Mouse (Mus musculus): ENCODE data around the gene Pim3. TPM values are rescaled to one million over a fixed set of nuclear protein-coding genes. Genes with fewer than 3 reads are reported as not detected.
"Not testable (repeated sequence)": the region's sequence is repeated elsewhere in the genome, so short reads cannot be mapped to it uniquely, and the experiment has no call there.

Pim3 gene
- polyA plus RNA-seq (2012; rRNA removed), result 78.5 and 85.8 TPM in 2 replicates

DNA sequence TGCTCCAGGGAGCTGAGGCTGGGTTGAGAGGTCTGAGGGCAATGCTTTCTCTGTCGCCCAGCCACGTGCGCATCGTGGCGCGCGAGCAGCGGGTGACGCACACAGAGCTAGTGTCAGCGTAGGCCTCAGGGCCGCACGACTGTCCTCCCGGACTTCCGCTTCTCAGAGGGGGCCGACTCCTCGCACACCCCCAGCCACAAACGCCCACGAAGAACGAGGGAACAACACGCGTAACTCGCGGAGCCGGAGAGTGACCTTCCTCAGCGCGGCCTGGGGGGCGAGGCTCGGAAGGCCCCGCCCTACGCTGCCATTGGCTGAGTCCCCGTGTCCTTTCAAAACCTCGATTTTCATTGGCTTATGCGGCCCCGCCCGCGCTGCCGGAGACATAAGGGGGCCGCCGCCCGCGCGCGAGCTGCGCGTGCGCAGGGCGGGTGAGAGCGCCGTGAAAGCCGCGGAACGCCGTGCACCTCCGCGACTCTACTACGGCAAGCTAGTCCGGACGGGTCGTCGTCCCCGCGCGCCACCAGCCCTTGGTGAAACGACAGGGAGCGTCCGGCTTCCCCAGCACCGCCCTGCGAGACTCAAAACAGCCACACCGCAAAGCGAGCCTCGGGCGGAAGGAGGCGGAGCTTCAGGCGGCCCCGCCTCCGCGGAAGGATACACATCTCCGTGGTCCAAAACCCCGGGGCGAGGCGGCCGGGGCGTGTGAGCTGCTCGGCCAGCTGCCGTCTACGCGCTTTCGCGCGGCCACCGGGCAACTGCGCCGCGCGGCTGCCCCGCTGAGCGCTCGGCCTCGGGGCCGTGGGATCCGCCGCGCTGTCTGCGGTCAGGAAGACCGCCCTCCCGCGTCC lies at the start of gene Pim3:
Pim3 (plus strand) TSS at position 415 of the 851 bp plus-strand sequence.
- under 1% methylated on average over 107 of the region's 107 CpGs for WGBS
- Histone ChIP-seq H3K4me3 (ENCODE audit: insufficient read depth, low read depth, low read length) (peak within 1 kb of the TSS; percentile 83), H3K27me3 (replicated peaks; ENCODE audit: control insufficient read depth, insufficient read depth, low read length) (no peaks in the 10 kb centered on the region), H3K36me3 (ENCODE audit: control insufficient read depth, insufficient read depth, low read length) (peaks cover 19% of the 10 kb centered on the region), H3K27ac (ENCODE audit: insufficient read depth, low read depth, low read length) (peak within 1 kb of the TSS; percentile 97), H3K4me1 (ENCODE audit: control insufficient read depth, insufficient read depth, low read length) (peaks cover 23% of the 10 kb centered on the region)
- TF ChIP-seq POLR2A (IDR thresholded peaks at IDR 0.05; ENCODE audit: low read depth, low read length), result peak; percentile 93
- TF ChIP-seq CTCF (conservative IDR thresholded peaks at IDR 0.05; ENCODE audit: insufficient read depth, insufficient read length, low read depth, low read length), result no peak
- DNase-seq, result peak; percentile 99

DNA sequence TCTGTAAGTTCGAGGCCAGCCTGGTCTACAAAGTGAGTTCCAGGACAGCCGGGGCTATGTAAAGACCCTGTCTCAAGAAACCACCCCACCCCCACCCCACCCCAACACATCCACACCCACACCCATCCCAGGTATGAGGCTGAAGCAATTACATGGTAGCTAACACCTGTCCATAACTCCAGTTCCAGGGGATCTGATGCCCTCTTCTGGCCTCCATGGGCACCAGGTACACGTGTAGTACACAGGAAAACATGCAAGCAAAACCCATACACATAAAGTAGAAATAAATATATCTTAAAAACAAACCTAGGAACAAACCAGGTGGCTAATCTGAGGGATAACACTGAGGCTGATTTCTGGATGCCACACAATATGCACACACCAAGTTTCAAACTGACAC lies 48.7 kb upstream of the Pim3 start:
- Histone ChIP-seq H3K27me3 (replicated peaks; ENCODE audit: control insufficient read depth, insufficient read depth, low read length) (no peaks in the 10 kb centered on the region), H3K36me3 (ENCODE audit: control insufficient read depth, insufficient read depth, low read length) (no peaks in the 10 kb centered on the region; the same call in 1 of the 2 replicates), H3K27ac (ENCODE audit: insufficient read depth, low read depth, low read length) (no peak overlapping the region), H3K4me1 (ENCODE audit: control insufficient read depth, insufficient read depth, low read length) (0 out of 2 replicates have a peak, but pooled peaks cover under 1% of the 10 kb centered on the region), H3K4me3 (ENCODE audit: insufficient read depth, low read depth, low read length) (no peak overlapping the region)
- WGBS, result 83% methylated on average over 3 of the region's 3 CpGs
- no peak for DNase-seq
- peak; percentile 45; the same call in 1 of the 2 replicates for TF ChIP-seq CTCF (conservative IDR thresholded peaks at IDR 0.05; ENCODE audit: insufficient read depth, insufficient read length, low read depth, low read length)
- TF ChIP-seq POLR2A (IDR thresholded peaks at IDR 0.05; ENCODE audit: low read depth, low read length), result no peak

DNA sequence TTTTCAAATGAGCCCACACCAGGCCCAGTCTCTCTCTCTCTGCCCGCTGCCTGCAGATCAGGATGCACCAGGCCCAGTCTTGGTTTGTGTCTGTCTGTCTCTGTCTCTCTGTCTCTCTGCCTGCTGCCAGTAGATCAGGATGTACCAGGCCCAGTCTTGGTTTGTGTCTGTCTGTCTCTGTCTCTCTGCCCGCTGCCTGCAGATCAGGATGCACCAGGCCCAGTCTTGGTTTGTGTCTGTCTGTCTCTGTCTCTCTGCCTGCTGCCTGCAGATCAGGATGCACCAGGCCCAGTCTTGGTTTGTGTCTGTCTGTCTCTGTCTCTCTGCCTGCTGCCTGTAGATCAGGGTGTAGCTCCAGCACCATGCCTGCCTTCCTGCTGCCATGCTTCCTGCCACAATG lies 48.1 kb upstream of the Pim3 start:
- 96% methylated on average over 2 of the region's 2 CpGs for WGBS
- DNase-seq; H3K27me3 ChIP-seq (replicated peaks; ENCODE audit: control insufficient read depth, insufficient read depth, low read length); H3K4me1 ChIP-seq (ENCODE audit: control insufficient read depth, insufficient read depth, low read length); H3K36me3 ChIP-seq (ENCODE audit: control insufficient read depth, insufficient read depth, low read length); H3K27ac ChIP-seq (ENCODE audit: insufficient read depth, low read depth, low read length); H3K4me3 ChIP-seq (ENCODE audit: insufficient read depth, low read depth, low read length): not testable (repeated sequence)

DNA sequence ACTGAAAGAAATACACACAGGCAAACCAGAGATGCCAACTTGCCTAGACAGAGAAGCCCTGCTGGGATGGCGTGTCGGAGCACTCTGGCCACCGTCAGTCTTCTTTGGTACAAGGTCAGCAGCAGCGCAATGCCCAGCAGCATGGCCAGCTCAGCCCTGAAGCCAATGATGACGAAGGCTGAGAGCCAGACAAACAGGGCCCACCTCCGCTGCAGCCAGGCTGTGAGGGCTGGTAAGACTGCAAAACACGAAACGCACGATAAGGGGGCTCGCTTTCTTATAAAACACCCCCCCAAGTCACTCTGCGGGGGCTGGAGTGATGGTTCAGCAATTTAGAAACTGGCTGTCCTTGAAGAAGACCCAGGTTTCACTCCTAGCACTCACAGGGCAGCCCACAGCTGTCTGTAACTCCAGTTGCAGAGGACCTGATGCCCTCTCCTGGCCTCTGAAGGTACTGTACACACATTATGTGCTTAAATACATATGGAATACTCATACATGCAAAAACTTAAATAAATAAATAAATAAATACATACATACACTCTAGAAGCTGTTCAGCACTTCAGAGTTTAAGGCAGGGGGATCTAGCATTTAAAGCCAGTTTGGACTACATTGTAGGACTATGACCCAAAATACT lies 47.5 kb upstream of the Pim3 start:
- Histone ChIP-seq H3K4me1 (ENCODE audit: control insufficient read depth, insufficient read depth, low read length) (0 out of 2 replicates have a peak, but pooled peaks cover 2% of the 10 kb centered on the region), H3K27me3 (replicated peaks; ENCODE audit: control insufficient read depth, insufficient read depth, low read length) (no peaks in the 10 kb centered on the region), H3K27ac (ENCODE audit: insufficient read depth, low read depth, low read length) (no peak overlapping the region), H3K36me3 (ENCODE audit: control insufficient read depth, insufficient read depth, low read length) (no peaks in the 10 kb centered on the region; the same call in 1 of the 2 replicates), H3K4me3 (ENCODE audit: insufficient read depth, low read depth, low read length) (no peak overlapping the region)
- 98% methylated on average over 11 of the region's 11 CpGs for WGBS
- DNase-seq, result no peak
- TF ChIP-seq CTCF (conservative IDR thresholded peaks at IDR 0.05; ENCODE audit: insufficient read depth, insufficient read length, low read depth, low read length) (peak; percentile 37; the same call in 1 of the 2 replicates), POLR2A (IDR thresholded peaks at IDR 0.05; ENCODE audit: low read depth, low read length) (no peak)

DNA sequence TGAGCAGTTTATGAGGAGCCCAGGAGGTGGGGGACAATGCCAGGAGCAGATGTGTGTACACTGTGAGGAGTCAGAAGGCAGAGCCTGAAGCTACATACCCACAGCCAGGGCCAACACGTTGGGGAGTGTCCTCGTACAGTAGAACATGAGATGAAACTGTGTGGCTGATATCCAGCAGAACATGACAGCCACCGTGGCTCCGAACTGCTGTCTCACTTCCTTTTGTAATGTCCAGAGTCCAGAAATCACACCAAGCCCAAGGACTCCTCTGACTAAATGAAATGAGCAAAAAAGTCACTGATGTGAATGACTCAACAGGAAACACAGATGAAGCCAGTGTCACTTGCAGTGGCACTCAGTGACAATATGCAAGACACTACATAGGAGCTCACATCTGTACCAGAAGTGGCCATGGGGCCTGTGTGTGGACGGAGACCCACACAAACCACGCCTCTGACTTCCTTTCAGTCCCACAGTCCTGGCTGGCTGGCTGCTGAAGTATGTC lies 46.7 kb upstream of the Pim3 start:
- Histone ChIP-seq H3K4me3 (ENCODE audit: insufficient read depth, low read depth, low read length) (no peak overlapping the region), H3K36me3 (ENCODE audit: control insufficient read depth, insufficient read depth, low read length) (no peaks in the 10 kb centered on the region; the same call in 1 of the 2 replicates), H3K27me3 (replicated peaks; ENCODE audit: control insufficient read depth, insufficient read depth, low read length) (no peaks in the 10 kb centered on the region), H3K27ac (ENCODE audit: insufficient read depth, low read depth, low read length) (no peak overlapping the region), H3K4me1 (ENCODE audit: control insufficient read depth, insufficient read depth, low read length) (peaks cover 3% of the 10 kb centered on the region; the same call in 1 of the 2 replicates)
- DNase-seq, result no peak
- 77% methylated on average over 6 of the region's 6 CpGs for WGBS
- no peak for TF ChIP-seq CTCF (conservative IDR thresholded peaks at IDR 0.05; ENCODE audit: insufficient read depth, insufficient read length, low read depth, low read length)
- no peak for TF ChIP-seq POLR2A (IDR thresholded peaks at IDR 0.05; ENCODE audit: low read depth, low read length)

DNA sequence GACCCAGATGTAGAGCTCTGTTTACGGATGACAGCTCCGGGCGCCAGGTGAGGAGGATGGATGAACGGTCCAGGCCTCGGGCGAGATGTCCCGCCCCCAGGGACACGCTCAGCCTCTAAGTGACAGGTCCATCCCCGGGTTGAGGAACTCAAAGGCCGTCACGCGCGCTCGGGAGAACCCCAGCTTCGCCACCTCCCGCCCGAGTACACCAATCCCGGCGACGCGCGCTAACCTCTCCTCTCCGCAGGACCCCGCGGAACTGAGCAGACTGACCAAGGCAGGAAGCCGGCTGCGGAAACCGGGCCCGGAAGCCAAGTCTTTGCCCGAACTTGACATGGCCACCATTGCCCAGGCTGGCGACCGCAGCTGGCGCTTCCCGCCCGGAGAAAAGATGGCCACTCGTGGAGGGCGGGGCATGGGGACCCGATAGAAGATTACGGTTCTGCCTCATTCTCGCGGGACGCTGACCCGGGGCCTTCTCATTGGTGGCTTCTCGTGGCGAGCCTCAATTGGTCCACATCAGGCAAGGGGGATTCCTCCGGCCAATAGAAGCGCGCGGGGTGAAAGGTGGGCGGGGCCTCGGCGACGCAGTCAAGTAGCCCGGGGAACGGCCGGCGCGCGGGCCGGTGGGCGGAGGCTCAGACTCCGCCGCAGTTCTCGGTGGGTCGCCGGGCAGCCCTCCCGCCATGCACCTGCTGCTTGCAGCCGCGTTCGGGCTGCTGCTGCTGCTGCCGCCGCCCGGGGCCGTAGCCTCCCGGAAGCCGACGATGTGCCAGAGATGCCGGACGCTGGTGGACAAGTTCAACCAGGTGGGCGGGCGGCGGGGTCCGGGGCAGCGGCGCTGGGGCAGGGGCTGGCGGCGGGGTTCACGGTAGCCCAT lies 42.7 kb upstream of the Pim3 start, which contains the start of the genes Alg12 and Creld2:
Alg12 (minus strand) TSS at position 293 of the 880 bp plus-strand sequence.
Creld2 (plus strand) TSS at position 621 of the 880 bp plus-strand sequence.
- H3K36me3 ChIP-seq (ENCODE audit: control insufficient read depth, insufficient read depth, low read length), result no peaks in the 10 kb centered on the region; the same call in 1 of the 2 replicates
- peak within 1 kb of the TSS; percentile 93 for H3K4me3 ChIP-seq (ENCODE audit: insufficient read depth, low read depth, low read length)
- peaks cover 5% of the 10 kb centered on the region; the same call in 1 of the 2 replicates for H3K4me1 ChIP-seq (ENCODE audit: control insufficient read depth, insufficient read depth, low read length)
- no peaks in the 10 kb centered on the region for H3K27me3 ChIP-seq (replicated peaks; ENCODE audit: control insufficient read depth, insufficient read depth, low read length)
- TF ChIP-seq CTCF (conservative IDR thresholded peaks at IDR 0.05; ENCODE audit: insufficient read depth, insufficient read length, low read depth, low read length) (no peak), POLR2A (IDR thresholded peaks at IDR 0.05; ENCODE audit: low read depth, low read length) (peak; percentile 47)
- DNase-seq, result peak; percentile 100
- H3K27ac ChIP-seq (ENCODE audit: insufficient read depth, low read depth, low read length), result peak within 1 kb of the TSS; percentile 73
- WGBS, result under 1% methylated on average over 88 of the region's 88 CpGs
